Mouse (Mus musculus) spleen, adult 2 months (tissue): ENCODE data around the gene Errfi1. TPM values are rescaled to one million over a fixed set of nuclear protein-coding genes. Genes with fewer than 3 reads are reported as not detected.

Experiments used
- DNase-seq, 2 experiments: peaks; one replicate each; pipeline versions ENCODE4 v3.0.0 to v3.0.0-alpha.2; 2012 to 2021; ENCODE audit warnings: low spot score in 2 of 2, low read depth in 1 of 2
- H3K27ac ChIP-seq: fragments of 200-500 bp; 2 replicates; pipeline ENCODE4 v1.5.1; 2012; ENCODE audit warnings: low read length, inconsistent platforms; ENCODE audit not compliant: insufficient read depth
- H3K27me3 ChIP-seq: fragments of 200-500 bp; 2 replicates; pipeline ENCODE4 v1.6.1; 2012; ENCODE audit warnings: mild to moderate bottlenecking, moderate library complexity, low read length, inconsistent platforms; ENCODE audit not compliant: control insufficient read depth, insufficient read depth
- H3K36me3 ChIP-seq: fragments of 200-500 bp; 2 replicates; pipeline ENCODE4 v1.6.1; 2012; ENCODE audit warnings: mild to moderate bottlenecking, low read length, inconsistent platforms; ENCODE audit not compliant: control insufficient read depth, insufficient read depth
- H3K4me1 ChIP-seq: fragments of 200-500 bp; 2 replicates; pipeline ENCODE4 v1.6.1; 2011; ENCODE audit warnings: inconsistent platforms; ENCODE audit not compliant: control insufficient read depth, insufficient read depth, insufficient read length
- H3K4me3 ChIP-seq: fragments of 200-500 bp; 2 replicates; pipeline ENCODE4 v1.5.1; 2011; ENCODE audit warnings: mild to moderate bottlenecking, inconsistent platforms; ENCODE audit not compliant: insufficient read depth, insufficient read length; ENCODE audit errors: extremely low read depth
- CTCF ChIP-seq: fragments of 200-500 bp; IDR thresholded peaks from 2 replicates; pipeline ENCODE4 v1.5.1; 2011; ENCODE audit warnings: mild to moderate bottlenecking, inconsistent platforms; ENCODE audit not compliant: insufficient read depth, insufficient read length, insufficient replicate concordance; ENCODE audit errors: extremely low read depth
- POLR2A ChIP-seq: fragments of 200-500 bp; IDR thresholded peaks from 2 replicates; pipeline ENCODE4 v1.6.1; 2011; ENCODE audit warnings: low read depth, low read length, inconsistent platforms
- WGBS: fragments of 180-500 bp; shearing (Covaris S2); methylation state at CpG from one replicate; pipeline ENCODE4 v1.1.7; 2018; 5-methylcytosine and 5-hydroxymethylcytosine counted together
- polyA plus RNA-seq: library from polyadenylated mRNA; depleted of rRNA; stranded (reverse); fragments of >200 nt; gene quantifications from 2 replicates; pipeline ENCODE4 v1.2.3, GENCODE M21; 2012; rRNA removed

Errfi1 gene
- polyA plus RNA-seq, result 13.7 and 15.3 TPM in 2 replicates

- Histone ChIP-seq H3K27ac (no peak within 1 kb of the TSS), H3K27me3 (no peaks in the 10 kb centered on the region), H3K36me3 (no peaks in the 10 kb centered on the region), H3K4me1 (peaks cover 2% of the 10 kb centered on the region), H3K4me3 (peak within 1 kb of the TSS; percentile 37; the same call in 1 of the 2 replicates)
- TF ChIP-seq CTCF, result no peak
- no peak for TF ChIP-seq POLR2A
- no peak for DNase-seq
- WGBS, result 85% methylated on average over 13 of the region's 13 CpGs
Observed at GRCm38 (mm10) chr4:150853680-150854461, at the start of gene Errfi1. Errfi1 (plus strand) TSS chr4:150853919.

- Histone ChIP-seq H3K4me1 (peaks cover 3% of the 10 kb centered on the region; the same call in 1 of the 2 replicates), H3K27me3 (no peaks in the 10 kb centered on the region), H3K36me3 (no peaks in the 10 kb centered on the region), H3K4me3 (no peak overlapping the region), H3K27ac (no peak overlapping the region)
- DNase-seq, result no peak
- no peak for TF ChIP-seq POLR2A
- TF ChIP-seq CTCF, result no peak
- 91% methylated on average over 6 of the region's 6 CpGs for WGBS
Observed at GRCm38 (mm10) chr4:150804204-150804603, 49.5 kb upstream of the Errfi1 start.

- no peaks in the 10 kb centered on the region for H3K36me3 ChIP-seq
- no peak overlapping the region for H3K27ac ChIP-seq
- H3K27me3 ChIP-seq, result no peaks in the 10 kb centered on the region
- no peak overlapping the region for H3K4me3 ChIP-seq
- H3K4me1 ChIP-seq, result peaks cover 3% of the 10 kb centered on the region; the same call in 1 of the 2 replicates
- TF ChIP-seq POLR2A (no peak), CTCF (no peak)
- WGBS, result 72% methylated on average over 20 of the region's 20 CpGs
- DNase-seq, result no peak
Observed at GRCm38 (mm10) chr4:150807727-150808470, 45.8 kb upstream of the Errfi1 start.

- Histone ChIP-seq H3K4me1 (peaks cover 3% of the 10 kb centered on the region; the same call in 1 of the 2 replicates), H3K36me3 (no peaks in the 10 kb centered on the region), H3K4me3 (no peak overlapping the region), H3K27ac (no peak overlapping the region), H3K27me3 (no peaks in the 10 kb centered on the region)
- no peak for DNase-seq
- WGBS, result 6% methylated on average over 12 of the region's 12 CpGs
- TF ChIP-seq POLR2A (no peak), CTCF (no peak)
Observed at GRCm38 (mm10) chr4:150808471-150808847, 45.3 kb upstream of the Errfi1 start.

- TF ChIP-seq CTCF (no peak), POLR2A (no peak)
- Histone ChIP-seq H3K4me1 (peaks cover 3% of the 10 kb centered on the region; the same call in 1 of the 2 replicates), H3K27me3 (no peaks in the 10 kb centered on the region), H3K27ac (no peak overlapping the region), H3K36me3 (no peaks in the 10 kb centered on the region), H3K4me3 (no peak overlapping the region)
- DNase-seq, result no peak
- 11% methylated on average over 9 of the region's 9 CpGs for WGBS
Observed at GRCm38 (mm10) chr4:150809323-150809722, 44.4 kb upstream of the Errfi1 start.

GRCm38 (mm10) chr4:150815144-150815543 lies 38.6 kb upstream of the Errfi1 start:
- H3K27me3 ChIP-seq, result no peaks in the 10 kb centered on the region

GRCm38 (mm10) chr4:150816414-150816951 lies 37.2 kb upstream of the Errfi1 start:
- DNase-seq, result no peak
- Histone ChIP-seq H3K4me3 (no peak overlapping the region), H3K36me3 (no peaks in the 10 kb centered on the region), H3K27me3 (no peaks in the 10 kb centered on the region), H3K27ac (no peak overlapping the region), H3K4me1 (no peaks in the 10 kb centered on the region)
- 85% methylated on average over 13 of the region's 13 CpGs for WGBS
- no peak for TF ChIP-seq CTCF
- TF ChIP-seq POLR2A, result no peak

More at GRCm38 (mm10) chr4:150815144-150815543, 38.6 kb upstream of the Errfi1 start:
- no peak for TF ChIP-seq CTCF
- no peak for TF ChIP-seq POLR2A
- 82% methylated on average over 4 of the region's 4 CpGs for WGBS
- H3K36me3 ChIP-seq, result no peaks in the 10 kb centered on the region
- no peak overlapping the region for H3K4me3 ChIP-seq
- no peak for DNase-seq
- H3K4me1 ChIP-seq, result no peaks in the 10 kb centered on the region
- H3K27ac ChIP-seq, result no peak overlapping the region
